Mouse (Mus musculus) stomach, embryonic 14.5 days (tissue): ENCODE data around the gene Zfp346. TPM values are rescaled to one million over a fixed set of nuclear protein-coding genes. Genes with fewer than 3 reads are reported as not detected.

Source experiments
- polyA plus RNA-seq: library from polyadenylated mRNA; unstranded; fragments of >200 nt; fragmentation: Nextera tagmentation; extraction: Ambion mirVana; gene quantifications from 2 replicates; pipeline ENCODE4 v1.2.1, GENCODE M21; 2014

Zfp346 gene
- polyA plus RNA-seq, 1 experiment from 2014 or later, result 23.1 TPM

Other genes starting within 250 kb of the Zfp346 start
- 2.9 and 3.7 TPM in 2 replicates for gene Unc5a, start 155.9 kb upstream of the Zfp346 start, polyA plus RNA-seq
- gene Hk3, start 83.9 kb upstream of the Zfp346 start, polyA plus RNA-seq, result 1.2 and 1.3 TPM in 2 replicates
- gene Uimc1, start 5.0 kb upstream of the Zfp346 start, polyA plus RNA-seq, result 29.1 and 29.6 TPM in 2 replicates
- gene Gm17617, start 28.2 kb downstream of the Zfp346 start, polyA plus RNA-seq, result not detected in 2 replicates
- gene Fgfr4, start 47.3 kb downstream of the Zfp346 start, polyA plus RNA-seq, result 7.3 and 7.8 TPM in 2 replicates
- 96.3 and 97.6 TPM in 2 replicates for gene Nsd1, start 104.5 kb downstream of the Zfp346 start, polyA plus RNA-seq
- gene Prelid1, start 215.2 kb downstream of the Zfp346 start, polyA plus RNA-seq, result 509 and 525 TPM in 2 replicates
- 81.0 and 89.9 TPM in 2 replicates for gene Rab24, start 216.6 kb downstream of the Zfp346 start, polyA plus RNA-seq
- gene Mxd3, start 224.5 kb downstream of the Zfp346 start, polyA plus RNA-seq, result 33.5 and 40.7 TPM in 2 replicates